Mouse (Mus musculus) testis, adult 2 months (tissue): ENCODE measurements around the gene Abcb7. TPM values are rescaled to one million over a fixed set of nuclear protein-coding genes. Genes with fewer than 3 reads are reported as not detected.

ENCODE experiments used
- H3K27ac ChIP-seq: fragments of 200-500 bp; 2 replicates; pipeline ENCODE4 v1.5.1; 2012; ENCODE audit warnings: low read depth, low read length; ENCODE audit not compliant: control insufficient read depth, insufficient read depth
- H3K27me3 ChIP-seq: fragments of 200-500 bp; 2 replicates; pipeline ENCODE4 v1.6.1; 2012; ENCODE audit warnings: mild to moderate bottlenecking, low read length, moderate library complexity; ENCODE audit not compliant: control insufficient read depth, insufficient read depth
- H3K36me3 ChIP-seq: fragments of 200-500 bp; 2 replicates; pipeline ENCODE4 v1.6.1; 2012; ENCODE audit warnings: mild to moderate bottlenecking, low read length; ENCODE audit not compliant: control insufficient read depth, insufficient read depth
- H3K4me1 ChIP-seq: fragments of 200-500 bp; 2 replicates; pipeline ENCODE4 v1.6.1; 2012; ENCODE audit warnings: low read length; ENCODE audit not compliant: control insufficient read depth, insufficient read depth
- H3K4me3 ChIP-seq: fragments of 200-500 bp; 2 replicates; pipeline ENCODE4 v1.5.1; 2012; ENCODE audit warnings: low read depth, mild to moderate bottlenecking, low read length, moderate library complexity, mixed read lengths; ENCODE audit not compliant: control insufficient read depth
- CTCF ChIP-seq: fragments of 200-500 bp; IDR thresholded peaks from 2 replicates; pipeline ENCODE4 v1.5.1; 2012; ENCODE audit warnings: low read depth, mild to moderate bottlenecking, inconsistent platforms, low read length, moderate library complexity; ENCODE audit not compliant: control insufficient read depth, insufficient read depth, insufficient replicate concordance
- POLR2A ChIP-seq: fragments of 200-500 bp; IDR thresholded peaks from 2 replicates; pipeline ENCODE4 v1.6.1; 2012; ENCODE audit warnings: low read depth, mild to moderate bottlenecking, inconsistent platforms, low read length, moderate library complexity; ENCODE audit not compliant: control insufficient read depth
- polyA plus RNA-seq: library from polyadenylated mRNA; depleted of rRNA; stranded (reverse); fragments of >200 nt; gene quantifications from 2 replicates; pipeline ENCODE4 v1.2.3, GENCODE M21; 2012; rRNA removed

Abcb7 gene
- 0.41 and 0.45 TPM in 2 replicates for polyA plus RNA-seq

DNA sequence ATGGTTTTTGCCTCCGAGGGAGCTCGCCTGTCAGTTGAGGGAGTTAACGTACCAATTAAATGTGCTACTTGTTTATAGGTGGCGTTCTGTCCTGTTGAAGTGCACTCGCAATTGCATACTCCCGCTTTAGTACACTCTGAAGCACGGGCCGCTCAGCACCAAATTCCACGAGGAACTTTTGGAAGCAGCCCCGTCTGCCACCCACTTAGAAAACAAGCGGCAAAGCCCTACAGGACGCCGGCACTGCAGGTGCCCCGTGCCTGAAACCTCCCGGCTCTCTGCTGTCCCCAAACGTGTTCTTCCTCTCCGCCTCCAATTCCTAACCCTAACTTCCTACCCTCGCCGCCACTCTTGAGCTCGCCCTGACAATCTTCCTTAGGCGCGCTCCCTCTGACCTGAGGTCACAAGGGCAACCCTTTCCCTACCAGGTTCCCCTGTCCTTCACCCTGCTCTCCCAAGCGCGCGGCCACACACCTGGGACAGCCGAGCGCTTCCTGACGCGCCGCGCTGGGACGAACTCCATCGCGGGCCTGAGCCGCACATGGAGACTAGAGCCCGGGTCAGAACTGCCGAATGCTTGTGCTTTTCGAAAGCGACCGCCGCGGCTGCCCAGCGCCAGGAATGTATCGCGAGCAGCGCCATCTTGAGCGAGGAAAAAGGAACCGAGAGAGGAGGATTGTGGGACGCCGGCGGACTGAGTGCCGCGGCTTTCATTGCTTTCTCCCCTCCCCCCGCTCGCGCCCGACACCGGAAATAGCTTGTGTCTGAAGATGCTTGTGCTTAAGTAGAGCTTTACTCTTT, at the start of gene Abcb7:
TSS of gene Abcb7 (minus strand) at position 674 of the 801 bp plus-strand sequence.
- Histone ChIP-seq H3K36me3 (no peaks in the 10 kb centered on the region), H3K27me3 (no peaks in the 10 kb centered on the region), H3K27ac (peak within 1 kb of the TSS; percentile 62), H3K4me3 (peak within 1 kb of the TSS; percentile 89), H3K4me1 (no peaks in the 10 kb centered on the region)
- TF ChIP-seq POLR2A (peak; percentile 19; the same call in 1 of the 2 replicates), CTCF (no peak)

DNA sequence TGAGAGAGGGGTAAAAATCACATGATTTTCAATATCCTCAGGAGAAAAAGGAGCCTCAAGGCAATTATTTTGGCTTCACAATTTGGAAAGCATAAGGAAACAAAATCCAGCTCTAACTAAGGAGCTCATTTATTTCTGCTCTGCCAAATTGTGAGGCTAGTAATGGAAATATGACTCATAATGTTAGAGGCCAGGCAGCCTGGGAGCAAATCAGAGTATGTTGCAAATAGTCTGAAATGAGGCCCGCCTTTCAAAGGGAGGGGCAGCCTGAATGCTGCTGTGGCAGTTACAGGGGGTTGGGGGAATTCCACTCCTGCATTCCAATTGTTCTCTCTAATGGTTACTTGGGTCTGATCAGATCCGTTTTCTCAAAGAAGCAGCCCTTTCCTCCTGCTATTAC, 48.1 kb upstream of the Abcb7 start:
- TF ChIP-seq CTCF: no peak
- no peak for TF ChIP-seq POLR2A
- no peaks in the 10 kb centered on the region for H3K27me3 ChIP-seq
- no peaks in the 10 kb centered on the region for H3K36me3 ChIP-seq
- H3K4me3 ChIP-seq: no peak overlapping the region
- H3K4me1 ChIP-seq: no peaks in the 10 kb centered on the region
- no peak overlapping the region for H3K27ac ChIP-seq

DNA sequence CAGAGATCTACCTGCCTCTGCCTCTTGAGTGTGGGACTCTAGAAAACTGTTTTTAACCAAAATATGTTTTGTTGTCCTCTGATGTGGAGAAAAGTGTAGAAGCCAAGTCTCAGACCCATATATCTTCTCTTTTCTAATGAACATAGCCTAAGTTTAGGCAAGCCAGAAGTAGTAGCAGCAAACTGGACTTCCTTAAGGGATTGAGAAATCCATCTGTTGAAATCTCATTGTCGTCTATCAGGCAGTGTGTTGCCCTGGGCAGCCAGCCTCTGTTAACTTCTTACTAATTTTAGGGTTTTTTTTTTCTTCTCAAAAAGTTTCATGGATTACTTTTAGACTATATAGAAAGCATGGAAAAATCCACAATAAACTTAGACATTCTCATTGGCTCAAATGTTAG, 38.8 kb upstream of the Abcb7 start:
- H3K4me1 ChIP-seq: no peaks in the 10 kb centered on the region
- H3K36me3 ChIP-seq: no peaks in the 10 kb centered on the region
- H3K4me3 ChIP-seq: no peak overlapping the region
- TF ChIP-seq POLR2A (no peak), CTCF (no peak)
- no peaks in the 10 kb centered on the region for H3K27me3 ChIP-seq
- no peak overlapping the region for H3K27ac ChIP-seq

DNA sequence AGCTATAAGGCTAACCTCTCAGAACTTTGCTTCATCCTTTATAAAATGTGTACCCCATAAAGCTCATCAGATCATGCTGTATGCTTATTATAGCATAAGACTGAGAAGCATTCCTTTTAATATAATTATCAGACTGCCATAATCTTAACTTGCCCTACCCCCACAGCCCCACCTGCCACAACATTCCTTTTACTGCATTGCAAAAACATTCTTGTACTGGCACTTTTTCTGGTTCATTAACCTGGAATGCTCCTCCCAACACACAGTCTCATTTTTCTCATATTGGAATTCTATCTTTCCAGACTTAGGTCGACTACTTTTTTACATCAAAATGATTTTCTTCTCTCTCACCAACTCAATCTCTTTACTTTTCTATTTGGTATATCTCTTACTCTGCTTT, 19.8 kb upstream of the Abcb7 start:
- Histone ChIP-seq H3K36me3 (no peaks in the 10 kb centered on the region), H3K27ac (no peak overlapping the region), H3K4me1 (no peaks in the 10 kb centered on the region), H3K4me3 (no peak overlapping the region), H3K27me3 (no peaks in the 10 kb centered on the region)
- TF ChIP-seq POLR2A (no peak), CTCF (no peak)

DNA sequence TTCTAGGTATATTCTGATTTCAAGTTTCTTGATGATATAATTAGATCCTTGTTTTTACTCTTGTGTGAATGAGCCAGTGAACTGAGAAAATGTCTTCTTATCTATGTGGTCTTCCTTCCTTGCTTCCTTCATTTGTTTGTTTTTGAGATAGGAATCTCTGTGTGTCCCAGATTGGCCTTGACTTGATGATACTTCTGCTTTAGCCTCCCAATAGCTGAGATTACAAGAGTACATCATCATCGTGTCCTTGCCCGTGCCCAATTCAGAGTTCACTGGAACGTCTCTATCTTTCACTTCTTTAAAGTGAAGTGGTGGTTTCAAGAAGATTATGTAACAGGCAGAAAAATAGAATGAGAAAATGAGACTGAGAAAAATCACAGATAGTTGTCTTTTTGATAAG, 14.5 kb upstream of the Abcb7 start:
- Histone ChIP-seq H3K4me1 (no peaks in the 10 kb centered on the region), H3K4me3 (no peak overlapping the region), H3K27me3 (no peaks in the 10 kb centered on the region), H3K27ac (no peak overlapping the region), H3K36me3 (no peaks in the 10 kb centered on the region)
- no peak for TF ChIP-seq CTCF
- no peak for TF ChIP-seq POLR2A

DNA sequence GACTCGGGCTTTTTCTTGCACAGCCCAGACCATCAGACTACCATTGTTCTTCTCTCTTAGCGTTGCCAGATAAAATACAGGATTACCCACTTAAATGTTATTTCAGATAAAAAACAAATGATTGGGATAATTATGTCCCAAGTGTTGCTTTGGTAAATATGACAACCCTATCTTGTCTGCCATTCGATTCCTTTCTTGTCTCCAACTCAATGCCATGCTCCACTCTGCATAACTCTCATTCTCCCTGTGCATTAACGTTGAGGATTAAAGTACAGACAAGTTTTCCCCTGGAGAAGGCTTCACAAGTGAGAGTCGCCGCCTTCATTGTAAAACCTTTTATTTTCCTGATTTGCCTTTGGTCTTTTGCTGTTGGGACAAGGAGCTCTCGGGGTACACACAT, 339 bp upstream of the Abcb7 start:
- Histone ChIP-seq H3K27me3 (no peaks in the 10 kb centered on the region), H3K4me3 (peak overlapping the region; percentile 89), H3K36me3 (no peaks in the 10 kb centered on the region), H3K27ac (no peak overlapping the region), H3K4me1 (no peaks in the 10 kb centered on the region)
- no peak for TF ChIP-seq CTCF
- no peak for TF ChIP-seq POLR2A

DNA sequence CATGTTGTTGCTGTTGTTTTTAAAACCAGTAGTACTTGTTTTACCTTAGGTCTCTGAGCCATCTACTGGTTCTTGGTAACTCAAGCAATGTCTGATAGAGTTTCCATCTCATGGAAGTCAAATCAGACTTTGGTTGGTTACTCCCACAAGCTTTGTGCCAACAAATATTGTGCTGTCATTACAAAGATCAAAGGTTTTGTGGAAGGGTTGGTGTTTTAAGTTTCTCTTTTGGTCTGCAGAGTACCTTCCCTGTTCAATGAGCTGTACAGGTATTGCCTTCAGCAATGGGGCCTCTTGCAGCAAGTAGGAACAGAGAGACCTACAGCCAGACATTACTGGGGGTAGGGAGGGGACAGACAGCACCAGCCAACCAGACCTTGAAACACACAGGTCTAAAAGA, 5.5 kb downstream of the Abcb7 start:
- Histone ChIP-seq H3K36me3 (no peaks in the 10 kb centered on the region), H3K27ac (no peak overlapping the region), H3K4me1 (no peaks in the 10 kb centered on the region), H3K27me3 (no peaks in the 10 kb centered on the region), H3K4me3 (no peak overlapping the region)
- no peak for TF ChIP-seq POLR2A
- no peak for TF ChIP-seq CTCF
